Mouse (Mus musculus): ENCODE results near the gene Fermt3. TPM values are rescaled to one million over a fixed set of nuclear protein-coding genes. Genes with fewer than 3 reads are reported as not detected.

Fermt3 gene
- polyA plus RNA-seq, 1 experiment from 2014 or later: 3.0 TPM

GRCm38 (mm10) chr19:6974211-6975205 is 44.8 kb downstream of the Fermt3 start, which contains the start of gene Ppp1r14b:
Gene Ppp1r14b (plus strand): TSS chr19:6974968.
- no peaks in the 10 kb centered on the region for H3K9me3 ChIP-seq (replicated peaks)
- peak within 1 kb of the TSS; percentile 89 for H3K4me3 ChIP-seq
- peak; percentile 67 for ATAC-seq
- peaks cover 54% of the 10 kb centered on the region for H3K4me1 ChIP-seq
- peaks cover 23% of the 10 kb centered on the region for H3K36me3 ChIP-seq (ENCODE audit: poor library complexity, severe bottlenecking)
- H3K27me3 ChIP-seq: peaks cover 26% of the 10 kb centered on the region
- peak within 1 kb of the TSS; percentile 96 for H3K27ac ChIP-seq
- under 1% methylated on average over 51 of the region's 84 CpGs for WGBS
- H3K4me2 ChIP-seq: peak within 1 kb of the TSS; percentile 91
- H3K9ac ChIP-seq: peak within 1 kb of the TSS; percentile 88

GRCm38 (mm10) chr19:6973581-6974190 is 45.6 kb downstream of the Fermt3 start:
- Histone ChIP-seq H3K27me3 (peaks cover 35% of the 10 kb centered on the region), H3K36me3 (ENCODE audit: poor library complexity, severe bottlenecking) (peaks cover 21% of the 10 kb centered on the region), H3K4me2 (peak overlapping the region; percentile 91), H3K27ac (no peak overlapping the region), H3K9me3 (replicated peaks) (no peaks in the 10 kb centered on the region), H3K4me3 (peak overlapping the region; percentile 89), H3K4me1 (peaks cover 52% of the 10 kb centered on the region), H3K9ac (peak overlapping the region; percentile 88; the same call in 1 of the 2 replicates)
- no peak for ATAC-seq
- WGBS: 33% methylated on average over 12 of the region's 12 CpGs

GRCm38 (mm10) chr19:6972247-6972917 is 46.9 kb downstream of the Fermt3 start:
- WGBS: 85% methylated on average over 13 of the region's 13 CpGs
- H3K9me3 ChIP-seq (replicated peaks): no peaks in the 10 kb centered on the region
- no peak for ATAC-seq
- no peak overlapping the region for H3K27ac ChIP-seq
- H3K4me2 ChIP-seq: no peak overlapping the region
- no peak overlapping the region for H3K9ac ChIP-seq
- H3K4me3 ChIP-seq: no peak overlapping the region
- H3K4me1 ChIP-seq: peaks cover 42% of the 10 kb centered on the region
- peaks cover 8% of the 10 kb centered on the region for H3K36me3 ChIP-seq (ENCODE audit: poor library complexity, severe bottlenecking)
- peaks cover 45% of the 10 kb centered on the region for H3K27me3 ChIP-seq

- Histone ChIP-seq H3K27ac (no peak overlapping the region), H3K36me3 (ENCODE audit: poor library complexity, severe bottlenecking) (peaks cover 2% of the 10 kb centered on the region), H3K9ac (no peak overlapping the region), H3K4me2 (no peak overlapping the region), H3K9me3 (replicated peaks) (no peaks in the 10 kb centered on the region), H3K4me1 (peaks cover 35% of the 10 kb centered on the region), H3K27me3 (peaks cover 45% of the 10 kb centered on the region), H3K4me3 (no peak overlapping the region)
- WGBS: 47% methylated on average over 6 of the region's 6 CpGs
- no peak for ATAC-seq
Observed at GRCm38 (mm10) chr19:6971644-6972043, 47.6 kb downstream of the Fermt3 start.

- Histone ChIP-seq H3K4me2 (peak overlapping the region; percentile 60), H3K9me3 (replicated peaks) (no peaks in the 10 kb centered on the region), H3K36me3 (ENCODE audit: poor library complexity, severe bottlenecking) (no peaks in the 10 kb centered on the region), H3K27ac (no peak overlapping the region; the same call in 1 of the 2 replicates), H3K27me3 (peaks cover 45% of the 10 kb centered on the region), H3K4me1 (peaks cover 29% of the 10 kb centered on the region), H3K9ac (peak overlapping the region; percentile 40), H3K4me3 (no peak overlapping the region)
- WGBS: 10% methylated on average over 11 of the region's 11 CpGs
- ATAC-seq: no peak
Observed at GRCm38 (mm10) chr19:6970460-6971085, 48.7 kb downstream of the Fermt3 start.

GRCm38 (mm10) chr19:6969665-6970381 is 49.4 kb downstream of the Fermt3 start:
- WGBS: 2% methylated on average over 55 of the region's 55 CpGs
- H3K27ac ChIP-seq: no peak overlapping the region
- peak; percentile 13; the same call in 1 of the 2 replicates for ATAC-seq
- no peaks in the 10 kb centered on the region for H3K36me3 ChIP-seq (ENCODE audit: poor library complexity, severe bottlenecking)
- peaks cover 45% of the 10 kb centered on the region for H3K27me3 ChIP-seq
- peaks cover 29% of the 10 kb centered on the region for H3K4me1 ChIP-seq
- peak overlapping the region; percentile 42 for H3K4me3 ChIP-seq
- H3K4me2 ChIP-seq: peak overlapping the region; percentile 60
- no peaks in the 10 kb centered on the region for H3K9me3 ChIP-seq (replicated peaks)
- H3K9ac ChIP-seq: peak overlapping the region; percentile 61

- no peak; the same call in 1 of the 2 replicates for ATAC-seq
- peak overlapping the region; percentile 60 for H3K4me2 ChIP-seq
- no peaks in the 10 kb centered on the region for H3K9me3 ChIP-seq (replicated peaks)
- peak overlapping the region; percentile 61 for H3K9ac ChIP-seq
- no peak overlapping the region for H3K27ac ChIP-seq
- H3K4me1 ChIP-seq: peaks cover 29% of the 10 kb centered on the region
- WGBS: 1% methylated on average over 19 of the region's 20 CpGs
- peaks cover 45% of the 10 kb centered on the region for H3K27me3 ChIP-seq
- H3K36me3 ChIP-seq (ENCODE audit: poor library complexity, severe bottlenecking): no peaks in the 10 kb centered on the region; the same call in 1 of the 2 replicates
- peak overlapping the region; percentile 42 for H3K4me3 ChIP-seq
Observed at GRCm38 (mm10) chr19:6969291-6969664, 50.0 kb downstream of the Fermt3 start.

- Histone ChIP-seq H3K9me3 (replicated peaks) (no peaks in the 10 kb centered on the region), H3K4me1 (peaks cover 24% of the 10 kb centered on the region), H3K36me3 (ENCODE audit: poor library complexity, severe bottlenecking) (no peaks in the 10 kb centered on the region; the same call in 1 of the 2 replicates), H3K4me2 (peak overlapping the region; percentile 60), H3K9ac (peak overlapping the region; percentile 61; the same call in 1 of the 2 replicates), H3K4me3 (peak overlapping the region; percentile 42), H3K27me3 (peaks cover 45% of the 10 kb centered on the region), H3K27ac (no peak overlapping the region)
- WGBS: 14% methylated on average over 15 of the region's 15 CpGs
- ATAC-seq: no peak
Observed at GRCm38 (mm10) chr19:6968491-6969271, 50.6 kb downstream of the Fermt3 start.

- Histone ChIP-seq H3K9ac (no peak overlapping the region), H3K36me3 (ENCODE audit: poor library complexity, severe bottlenecking) (peaks cover 22% of the 10 kb centered on the region; the same call in 1 of the 2 replicates), H3K4me3 (no peak overlapping the region), H3K27me3 (no peaks in the 10 kb centered on the region), H3K27ac (no peak overlapping the region), H3K9me3 (replicated peaks) (no peaks in the 10 kb centered on the region), H3K4me2 (no peak overlapping the region), H3K4me1 (peaks cover 14% of the 10 kb centered on the region)
- no peak for ATAC-seq
- WGBS: 81% methylated on average over 10 of the region's 10 CpGs
Observed at GRCm38 (mm10) chr19:6956461-6956860, 62.8 kb downstream of the Fermt3 start.

- no peaks in the 10 kb centered on the region for H3K9me3 ChIP-seq (replicated peaks)
- H3K4me3 ChIP-seq: no peak overlapping the region
- 86% methylated on average over 7 of the region's 7 CpGs for WGBS
- peaks cover 17% of the 10 kb centered on the region for H3K4me1 ChIP-seq
- H3K4me2 ChIP-seq: no peak overlapping the region
- no peaks in the 10 kb centered on the region for H3K27me3 ChIP-seq
- no peak for ATAC-seq
- no peak overlapping the region for H3K27ac ChIP-seq
- no peak overlapping the region for H3K9ac ChIP-seq
- peaks cover 22% of the 10 kb centered on the region; the same call in 1 of the 2 replicates for H3K36me3 ChIP-seq (ENCODE audit: poor library complexity, severe bottlenecking)
Observed at GRCm38 (mm10) chr19:6955424-6955823, 63.8 kb downstream of the Fermt3 start.

All from forebrain, embryonic 13.5 days (tissue).